Mouse (Mus musculus) heart, embryonic 12.5 days (tissue): ENCODE results near the gene Nell1. TPM values are rescaled to one million over a fixed set of nuclear protein-coding genes. Genes with fewer than 3 reads are reported as not detected.

ENCODE experiments used
- ATAC-seq: fragments of 200-750 bp; cut with Nextera tagmentation; 2 replicates; pipeline ENCODE4 v1.8.0; 2017; ENCODE audit warnings: moderate TSS enrichment, moderate library complexity; ENCODE audit not compliant: insufficient number of reproducible peaks, low FRiP score
- H3K27ac ChIP-seq: fragments of 300-500 bp; sonication (generic); 2 replicates; pipeline ENCODE4 v1.5.1; 2016; ENCODE audit warnings: mild to moderate bottlenecking, moderate library complexity; ENCODE audit not compliant: poor library complexity, severe bottlenecking
- H3K27me3 ChIP-seq: fragments of 300-500 bp; sonication (generic); replicated peaks from 2 replicates; pipeline ENCODE4 v1.6.1; 2016; ENCODE audit warnings: mild to moderate bottlenecking, moderate library complexity
- H3K36me3 ChIP-seq: fragments of 300-500 bp; sonication (generic); 2 replicates; pipeline ENCODE4 v1.6.1; 2016; ENCODE audit warnings: mild to moderate bottlenecking, moderate library complexity
- H3K4me1 ChIP-seq: fragments of 300-500 bp; sonication (generic); replicated peaks from 2 replicates; pipeline ENCODE4 v1.6.1; 2016; ENCODE audit warnings: mild to moderate bottlenecking
- H3K4me2 ChIP-seq: fragments of 300-500 bp; sonication (generic); 2 replicates; pipeline ENCODE4 v1.6.1; 2016; ENCODE audit warnings: mild to moderate bottlenecking, moderate library complexity
- H3K4me3 ChIP-seq: fragments of 300-500 bp; sonication (generic); 2 replicates; pipeline ENCODE4 v1.5.1; 2016; ENCODE audit warnings: mild to moderate bottlenecking
- H3K9ac ChIP-seq: fragments of 300-500 bp; sonication (generic); 2 replicates; pipeline ENCODE4 v1.6.1; 2016; ENCODE audit warnings: mild to moderate bottlenecking, moderate library complexity
- H3K9me3 ChIP-seq: fragments of 300-500 bp; sonication (generic); replicated peaks from 2 replicates; pipeline ENCODE4 v1.6.1; 2016; ENCODE audit warnings: mild to moderate bottlenecking, moderate library complexity
- WGBS: fragments of 180-500 bp; shearing (Covaris S2); methylation state at CpG from one replicate; pipeline ENCODE4 v1.1.7; 2016; 5-methylcytosine and 5-hydroxymethylcytosine counted together
- polyA plus RNA-seq: library from polyadenylated mRNA; unstranded; fragments of >200 nt; fragmentation: Nextera tagmentation; extraction: Ambion mirVana; gene quantifications from 2 replicates; pipeline ENCODE4 v1.2.1, GENCODE M21; 2016

Gene Nell1
- polyA plus RNA-seq, 1 experiment from 2014 or later = 0.50 TPM

DNA sequence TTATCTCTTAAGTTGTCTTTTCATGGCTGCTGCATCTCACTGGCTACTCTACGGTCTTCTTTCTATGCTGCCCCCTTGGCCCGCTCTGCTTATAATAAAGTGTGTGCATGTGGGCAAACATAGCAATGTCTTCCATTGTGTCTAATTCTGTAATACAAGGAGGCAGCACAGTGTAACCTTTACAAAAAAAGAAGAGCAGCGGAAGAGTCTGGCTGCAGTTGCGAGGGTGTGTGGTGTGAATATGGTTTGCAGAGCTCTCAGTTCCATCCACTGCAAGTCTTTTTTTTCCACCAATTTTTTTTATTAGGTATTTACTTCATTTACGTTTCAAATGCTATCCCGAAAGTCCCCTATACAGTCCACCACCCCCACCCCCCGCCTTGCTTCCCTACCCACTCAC lies 219.3 kb downstream of the Nell1 start:
- Histone ChIP-seq H3K27ac (no peak overlapping the region), H3K4me3 (no peak overlapping the region), H3K4me1 (no peaks in the 10 kb centered on the region), H3K9me3 (no peaks in the 10 kb centered on the region), H3K36me3 (no peaks in the 10 kb centered on the region), H3K9ac (no peak overlapping the region), H3K4me2 (no peak overlapping the region), H3K27me3 (no peaks in the 10 kb centered on the region)
- WGBS = 83% methylated on average over 7 of the region's 7 CpGs
- ATAC-seq = no peak

DNA sequence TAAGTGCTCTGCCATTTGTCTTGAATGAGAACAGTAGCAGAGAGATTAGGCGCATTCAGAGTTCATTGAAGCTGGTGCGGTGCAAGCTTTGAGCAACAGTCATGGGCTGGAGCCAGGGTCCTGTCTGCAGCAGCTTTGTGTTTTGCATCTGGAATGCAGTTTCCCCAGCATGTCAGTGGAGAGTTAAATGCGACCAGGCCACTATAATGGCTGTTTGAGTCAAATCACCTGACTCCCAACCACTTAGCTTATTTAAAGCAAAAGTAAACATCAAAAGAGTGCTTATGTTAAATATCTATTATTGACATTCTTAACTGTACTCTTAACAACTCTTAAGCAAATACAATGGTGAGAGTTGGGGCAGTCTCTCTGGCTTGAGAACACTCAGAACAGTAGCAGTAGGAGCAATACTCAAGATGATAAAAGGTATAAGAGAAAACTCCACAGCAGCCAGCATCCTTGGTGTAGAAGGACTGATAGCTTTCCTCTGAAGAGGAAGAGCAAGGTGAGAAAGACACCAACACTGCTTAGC lies 220.5 kb downstream of the Nell1 start:
- Histone ChIP-seq H3K4me2 (no peak overlapping the region), H3K36me3 (no peaks in the 10 kb centered on the region), H3K9me3 (no peaks in the 10 kb centered on the region), H3K4me1 (no peaks in the 10 kb centered on the region), H3K9ac (no peak overlapping the region), H3K4me3 (no peak overlapping the region), H3K27me3 (no peaks in the 10 kb centered on the region), H3K27ac (no peak overlapping the region)
- no peak for ATAC-seq
- WGBS = 61% methylated on average over 3 of the region's 3 CpGs

DNA sequence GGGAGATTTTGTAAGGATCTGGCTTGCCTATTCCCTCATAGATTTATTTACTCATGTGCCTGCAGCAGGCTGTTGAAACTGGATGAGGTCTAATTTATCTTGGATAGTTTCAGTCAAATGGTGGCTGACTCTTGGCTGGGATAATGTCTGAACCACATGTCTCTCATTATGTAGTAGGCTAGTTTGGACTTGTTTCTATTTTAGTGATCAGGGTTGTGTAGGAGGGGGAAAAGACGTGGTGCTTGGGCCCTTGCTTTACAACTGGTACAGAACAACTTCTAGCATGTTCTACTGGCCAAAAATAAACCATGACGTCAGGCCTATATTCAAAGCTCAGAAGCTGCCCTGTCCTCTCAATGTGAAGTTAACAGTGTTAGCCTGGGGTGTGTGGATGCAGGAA lies 230.6 kb downstream of the Nell1 start:
- 17% methylated on average over 2 of the region's 2 CpGs for WGBS
- peak; percentile 53; the same call in 1 of the 2 replicates for ATAC-seq
- no peaks in the 10 kb centered on the region for H3K36me3 ChIP-seq
- no peaks in the 10 kb centered on the region for H3K9me3 ChIP-seq
- no peak overlapping the region for H3K9ac ChIP-seq
- H3K27ac ChIP-seq = no peak overlapping the region
- H3K4me1 ChIP-seq = peaks cover 7% of the 10 kb centered on the region; the same call in 1 of the 2 replicates
- no peak overlapping the region for H3K4me3 ChIP-seq
- no peaks in the 10 kb centered on the region for H3K27me3 ChIP-seq
- H3K4me2 ChIP-seq = no peak overlapping the region

DNA sequence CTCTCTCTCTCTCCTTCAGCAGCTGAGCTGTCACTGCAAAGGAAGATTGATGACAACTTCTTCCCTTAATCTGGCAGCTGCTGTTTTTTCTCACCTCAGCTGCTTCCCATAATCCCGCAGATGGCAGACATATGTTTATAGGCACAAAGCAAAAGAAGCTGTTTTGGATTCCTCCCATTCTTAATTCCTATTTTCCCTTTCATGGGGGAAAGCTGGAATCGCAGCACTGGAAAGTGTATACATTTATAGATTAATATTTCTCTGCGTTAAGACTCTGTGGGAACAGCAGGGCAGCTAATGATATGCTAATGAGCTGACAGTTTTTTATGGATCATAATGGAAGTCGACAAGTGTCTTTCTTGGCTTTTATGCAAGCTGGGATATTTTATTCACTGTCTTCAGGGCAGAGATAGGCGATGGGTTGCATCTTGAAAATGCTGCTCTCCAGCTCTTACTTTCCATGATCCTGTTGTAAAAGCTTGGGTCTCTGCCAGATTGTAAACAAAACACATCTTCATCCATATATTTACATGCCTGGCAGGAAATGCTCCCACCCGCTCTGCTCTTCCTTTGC lies 236.1 kb downstream of the Nell1 start:
- Histone ChIP-seq H3K4me3 (no peak overlapping the region), H3K4me1 (no peaks in the 10 kb centered on the region), H3K27ac (no peak overlapping the region), H3K36me3 (no peaks in the 10 kb centered on the region), H3K4me2 (no peak overlapping the region), H3K9ac (no peak overlapping the region), H3K9me3 (no peaks in the 10 kb centered on the region; the same call in 1 of the 2 replicates), H3K27me3 (no peaks in the 10 kb centered on the region)
- WGBS = 42% methylated on average over 6 of the region's 6 CpGs
- ATAC-seq = no peak

DNA sequence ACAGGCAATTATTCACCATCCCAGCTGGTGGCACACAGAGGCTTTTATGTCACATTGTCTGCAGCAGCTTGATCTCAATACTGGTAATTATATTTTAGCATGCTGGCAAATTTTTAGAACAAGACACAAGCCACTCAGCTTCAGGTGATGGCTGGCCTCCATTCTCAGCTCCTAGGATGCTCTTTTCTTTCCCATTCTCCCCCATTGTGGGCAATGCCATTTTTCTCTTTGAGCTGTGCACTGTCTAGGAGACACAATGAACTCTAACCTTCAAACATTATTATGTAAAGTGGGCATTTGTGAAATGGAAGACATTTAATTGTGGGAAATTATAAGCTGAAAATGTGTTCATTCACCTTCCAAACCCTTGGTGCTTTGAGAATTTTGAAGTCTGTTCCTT lies 247.2 kb downstream of the Nell1 start:
- H3K27ac ChIP-seq = no peak overlapping the region
- H3K9ac ChIP-seq = no peak overlapping the region
- no peak overlapping the region for H3K4me2 ChIP-seq
- H3K36me3 ChIP-seq = no peaks in the 10 kb centered on the region
- H3K4me1 ChIP-seq = no peaks in the 10 kb centered on the region
- H3K4me3 ChIP-seq = no peak overlapping the region
- no peak for ATAC-seq
- H3K27me3 ChIP-seq = no peaks in the 10 kb centered on the region
- H3K9me3 ChIP-seq = peaks cover 4% of the 10 kb centered on the region; the same call in 1 of the 2 replicates

DNA sequence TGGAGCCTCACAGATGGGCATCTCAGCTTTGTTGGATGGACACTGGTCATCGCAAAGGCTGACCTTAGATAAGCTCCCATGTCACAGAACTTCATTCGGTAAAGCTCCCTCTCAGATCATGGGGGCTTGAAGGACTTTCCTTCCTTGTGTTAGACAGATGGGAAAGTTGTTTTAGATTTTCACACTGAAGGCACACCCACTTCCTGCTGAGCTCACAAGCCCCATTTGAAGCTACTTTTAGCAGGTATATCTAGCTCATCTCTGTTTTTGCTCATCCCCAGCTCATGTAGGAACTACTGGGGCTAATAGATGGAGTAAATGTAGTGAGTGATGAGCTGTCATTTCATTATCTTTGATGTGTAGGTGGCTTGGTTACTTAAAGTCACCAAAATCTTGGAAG lies 252.0 kb downstream of the Nell1 start:
- Histone ChIP-seq H3K4me2 (no peak overlapping the region), H3K27me3 (no peaks in the 10 kb centered on the region), H3K27ac (no peak overlapping the region), H3K4me1 (no peaks in the 10 kb centered on the region), H3K4me3 (no peak overlapping the region), H3K9ac (no peak overlapping the region), H3K36me3 (no peaks in the 10 kb centered on the region), H3K9me3 (peaks cover 4% of the 10 kb centered on the region; the same call in 1 of the 2 replicates)
- WGBS = 74% methylated on average over 2 of the region's 2 CpGs
- no peak for ATAC-seq

- 65% methylated on average over 4 of the region's 4 CpGs for WGBS
- H3K4me2 ChIP-seq = no peak overlapping the region
- no peaks in the 10 kb centered on the region for H3K36me3 ChIP-seq
- no peak for ATAC-seq
- H3K27me3 ChIP-seq = no peaks in the 10 kb centered on the region
- no peak overlapping the region for H3K27ac ChIP-seq
- no peak overlapping the region for H3K4me3 ChIP-seq
- peaks cover 4% of the 10 kb centered on the region; the same call in 1 of the 2 replicates for H3K9me3 ChIP-seq
- no peak overlapping the region for H3K9ac ChIP-seq
- no peaks in the 10 kb centered on the region for H3K4me1 ChIP-seq
Measured at GRCm38 (mm10) chr7:50228273-50228672, 253.6 kb downstream of the Nell1 start.

- H3K4me2 ChIP-seq = no peak overlapping the region
- WGBS = 81% methylated on average over 4 of the region's 4 CpGs
- no peaks in the 10 kb centered on the region for H3K36me3 ChIP-seq
- no peak overlapping the region for H3K4me3 ChIP-seq
- no peaks in the 10 kb centered on the region for H3K27me3 ChIP-seq
- H3K9me3 ChIP-seq = peaks cover 4% of the 10 kb centered on the region; the same call in 1 of the 2 replicates
- H3K4me1 ChIP-seq = no peaks in the 10 kb centered on the region
- H3K27ac ChIP-seq = no peak overlapping the region
- H3K9ac ChIP-seq = no peak overlapping the region
- no peak for ATAC-seq
Measured at GRCm38 (mm10) chr7:50241213-50241612, 266.5 kb downstream of the Nell1 start.

DNA sequence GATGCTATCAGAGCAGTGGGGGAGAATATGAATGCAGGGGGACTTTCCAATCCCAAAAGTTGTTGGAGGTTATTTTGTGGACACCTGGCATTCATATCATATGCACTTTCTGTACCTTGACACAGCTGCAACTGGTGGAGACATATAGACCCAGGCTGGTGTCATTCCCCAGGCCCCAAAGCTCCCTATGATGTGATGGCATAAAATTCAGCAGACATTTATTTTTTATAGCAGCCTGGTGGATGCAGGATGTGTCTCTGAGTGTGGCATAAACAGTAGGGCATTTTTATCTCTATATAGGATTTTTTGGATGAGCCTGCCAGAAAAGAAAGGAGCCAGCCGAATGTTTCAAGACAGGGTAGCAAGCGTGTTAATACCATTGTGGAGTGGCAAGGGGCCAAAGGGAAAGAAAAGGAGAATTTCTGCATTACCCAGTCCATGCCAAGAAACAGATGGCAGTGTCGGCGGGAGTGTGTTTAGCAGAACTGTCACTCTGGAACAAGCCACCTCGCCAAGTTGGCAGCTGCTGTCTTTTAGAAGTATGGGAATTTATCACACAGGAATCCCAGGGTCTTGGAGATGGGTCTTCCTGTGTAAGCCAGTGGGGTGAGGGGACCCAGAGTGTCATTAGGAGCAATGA lies 267.1 kb downstream of the Nell1 start:
- no peak for ATAC-seq
- 69% methylated on average over 5 of the region's 5 CpGs for WGBS
- H3K4me2 ChIP-seq = no peak overlapping the region
- no peak overlapping the region for H3K9ac ChIP-seq
- H3K4me1 ChIP-seq = no peaks in the 10 kb centered on the region
- H3K27me3 ChIP-seq = no peaks in the 10 kb centered on the region
- no peak overlapping the region for H3K27ac ChIP-seq
- H3K9me3 ChIP-seq = peaks cover 4% of the 10 kb centered on the region; the same call in 1 of the 2 replicates
- H3K36me3 ChIP-seq = no peaks in the 10 kb centered on the region
- no peak overlapping the region for H3K4me3 ChIP-seq

GRCm38 (mm10) chr7:50253166-50253565 lies 278.5 kb downstream of the Nell1 start:
- no peaks in the 10 kb centered on the region for H3K9me3 ChIP-seq
- no peak for ATAC-seq
- H3K27ac ChIP-seq = no peak overlapping the region

DNA sequence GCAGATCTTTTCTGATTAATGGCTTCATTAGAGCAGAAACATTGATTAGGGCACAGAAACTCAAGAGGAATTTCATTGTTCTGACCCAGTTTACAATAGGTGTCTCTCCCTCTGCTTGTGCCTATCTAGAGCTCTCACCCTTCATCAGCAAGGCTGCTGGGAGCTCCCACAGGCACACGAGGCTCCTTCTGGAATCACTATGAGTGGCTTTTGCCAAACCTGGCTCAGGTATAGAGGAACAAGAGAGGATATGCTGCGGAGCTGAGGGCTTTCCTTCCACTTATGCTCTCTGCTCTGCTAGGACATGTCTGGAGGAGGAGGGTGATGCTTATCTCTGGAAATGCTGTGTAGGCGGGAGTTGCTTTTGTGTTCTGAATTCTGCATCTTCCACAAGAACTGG lies 285.4 kb downstream of the Nell1 start:
- Histone ChIP-seq H3K4me3 (no peak overlapping the region), H3K4me2 (no peak overlapping the region), H3K36me3 (no peaks in the 10 kb centered on the region), H3K9ac (no peak overlapping the region), H3K27me3 (no peaks in the 10 kb centered on the region), H3K4me1 (no peaks in the 10 kb centered on the region), H3K9me3 (no peaks in the 10 kb centered on the region), H3K27ac (no peak overlapping the region)
- WGBS = 62% methylated on average over 3 of the region's 3 CpGs
- no peak for ATAC-seq

More at GRCm38 (mm10) chr7:50253166-50253565, 278.5 kb downstream of the Nell1 start:
- Histone ChIP-seq H3K27me3 (no peaks in the 10 kb centered on the region), H3K4me1 (no peaks in the 10 kb centered on the region), H3K36me3 (no peaks in the 10 kb centered on the region), H3K4me2 (no peak overlapping the region), H3K4me3 (no peak overlapping the region), H3K9ac (no peak overlapping the region)
- 69% methylated on average over 3 of the region's 3 CpGs for WGBS
